Mouse (Mus musculus) forebrain, postnatal 0 days (tissue): Measurements from ENCODE around the gene Ntn1. TPM values are rescaled to one million over a fixed set of nuclear protein-coding genes. Genes with fewer than 3 reads are reported as not detected.

Source experiments
- ATAC-seq: fragments of 200-750 bp; cut with Nextera tagmentation; 2 replicates; pipeline ENCODE4 v1.8.0; 2017; ENCODE audit warnings: mild to moderate bottlenecking, moderate library complexity
- DNase-seq: peaks from one replicate; pipeline ENCODE4 v3.0.0-alpha.2; 2015
- H3K27ac ChIP-seq: fragments of 300-500 bp; sonication (generic); 2 replicates; pipeline ENCODE4 v1.5.1; 2014; ENCODE audit warnings: low read depth, mild to moderate bottlenecking, antibody characterized with exemption, low read length, moderate library complexity, mixed read lengths
- H3K27me3 ChIP-seq: fragments of 300-500 bp; sonication (generic); 2 replicates; pipeline ENCODE4 v1.6.1; 2014; ENCODE audit warnings: mild to moderate bottlenecking, low read length, mixed read lengths; ENCODE audit not compliant: insufficient read depth
- H3K36me3 ChIP-seq: fragments of 300-500 bp; sonication (generic); 2 replicates; pipeline ENCODE4 v1.6.1; 2014; ENCODE audit warnings: mild to moderate bottlenecking, moderate library complexity; ENCODE audit not compliant: insufficient read depth
- H3K4me1 ChIP-seq: fragments of 300-500 bp; sonication (generic); 2 replicates; pipeline ENCODE4 v1.6.1; 2014; ENCODE audit warnings: antibody characterized with exemption; ENCODE audit not compliant: insufficient read depth
- H3K4me2 ChIP-seq: fragments of 300-500 bp; sonication (generic); 2 replicates; pipeline ENCODE4 v1.6.1; 2014; ENCODE audit warnings: low read depth, mild to moderate bottlenecking, moderate library complexity
- H3K4me3 ChIP-seq: fragments of 300-500 bp; sonication (generic); 2 replicates; pipeline ENCODE4 v1.5.1; 2014; ENCODE audit warnings: low read depth, low read length, mixed read lengths
- H3K9ac ChIP-seq: fragments of 300-500 bp; sonication (generic); 2 replicates; pipeline ENCODE4 v1.6.1; 2014; ENCODE audit warnings: mild to moderate bottlenecking
- H3K9me3 ChIP-seq: fragments of 300-500 bp; sonication (generic); 2 replicates; pipeline ENCODE4 v1.6.1; 2016; ENCODE audit warnings: low read length
- CTCF ChIP-seq: sonication (generic); IDR thresholded peaks from 2 replicates; pipeline ENCODE4 v1.5.1; 2016; ENCODE audit warnings: antibody characterized with exemption, control low read depth, low read depth
- WGBS: fragments of 180-500 bp; shearing (Covaris S2); extraction: QIAGEN DNeasy Blood & Tissue Kit; methylation state at CpG from one replicate; pipeline ENCODE4 v1.1.7; 2014; 5-methylcytosine and 5-hydroxymethylcytosine counted together
- polyA plus RNA-seq: library from polyadenylated mRNA; unstranded; fragments of >200 nt; fragmentation: Nextera tagmentation; extraction: Ambion mirVana; gene quantifications from 2 replicates; pipeline ENCODE4 v1.2.1, GENCODE M21; 2015
- total RNA-seq: library from RNA; depleted of rRNA; stranded (reverse); fragments of >200 nt; gene quantifications from 2 replicates; pipeline ENCODE4 v1.2.3, GENCODE M21; 2014

The Ntn1 gene
- total and polyA plus RNA-seq, 2 experiments from 2014 or later, result 6.0 to 35.5 TPM

DNA sequence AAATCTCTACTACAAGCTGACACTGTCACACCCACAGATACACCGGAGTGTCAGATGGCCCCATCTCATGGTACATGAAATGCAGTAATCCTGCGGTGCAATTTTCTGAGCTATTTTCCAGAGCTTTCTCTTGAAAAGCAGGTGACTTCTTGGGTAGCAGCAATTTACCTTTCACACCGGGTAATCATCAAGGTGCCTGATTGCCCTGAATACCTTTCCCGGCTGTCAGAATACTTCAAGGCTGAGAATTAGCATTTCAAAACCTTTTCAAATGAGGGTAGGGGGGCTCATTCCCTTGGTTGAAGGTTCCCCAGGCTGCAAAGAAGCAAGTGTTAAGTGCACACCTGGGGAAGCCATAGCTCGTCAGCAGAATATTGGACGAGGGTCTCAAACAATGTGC is 52.5 kb downstream of the Ntn1 start:
- Histone ChIP-seq H3K9me3 (0 out of 2 replicates have a peak, but pooled peaks cover 5% of the 10 kb centered on the region), H3K4me3 (no peak overlapping the region), H3K4me2 (no peak overlapping the region), H3K27ac (0 out of 2 replicates have a peak overlapping the region, but pooled peaks have one; percentile 15), H3K36me3 (no peaks in the 10 kb centered on the region), H3K27me3 (no peaks in the 10 kb centered on the region), H3K9ac (no peak overlapping the region), H3K4me1 (no peaks in the 10 kb centered on the region)
- DNase-seq (peak; percentile 14), ATAC-seq (peak; percentile 77; the same call in 1 of the 2 replicates)
- WGBS, result 43% methylated on average over 6 of the region's 6 CpGs
- no peak for TF ChIP-seq CTCF

DNA sequence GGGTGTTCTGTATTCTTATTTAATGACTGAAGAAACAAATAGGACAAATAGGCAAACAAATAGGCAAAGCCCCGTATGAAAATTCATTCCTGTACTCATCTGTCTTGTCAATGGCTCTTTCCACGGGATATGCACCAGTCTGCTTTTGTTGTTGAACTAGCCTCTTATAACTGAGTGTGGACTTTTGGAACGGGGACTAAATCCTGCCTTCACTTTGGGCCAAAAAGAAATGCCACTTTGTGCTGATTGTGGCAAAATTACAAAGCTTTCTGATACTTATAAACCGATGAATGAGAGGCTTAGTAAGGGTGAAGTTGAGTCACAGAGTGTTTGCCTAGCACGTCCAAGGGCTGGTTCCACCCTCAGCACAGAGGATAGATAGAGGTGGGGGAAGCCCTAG is 53.1 kb downstream of the Ntn1 start:
- H3K27ac ChIP-seq, result 0 out of 2 replicates have a peak overlapping the region, but pooled peaks have one; percentile 15
- DNase-seq (no peak), ATAC-seq (no peak)
- H3K27me3 ChIP-seq, result no peaks in the 10 kb centered on the region
- 58% methylated on average over 5 of the region's 5 CpGs for WGBS
- H3K4me1 ChIP-seq, result no peaks in the 10 kb centered on the region
- H3K4me2 ChIP-seq, result no peak overlapping the region
- TF ChIP-seq CTCF, result no peak
- no peak overlapping the region for H3K4me3 ChIP-seq
- 0 out of 2 replicates have a peak, but pooled peaks cover 5% of the 10 kb centered on the region for H3K9me3 ChIP-seq
- H3K9ac ChIP-seq, result no peak overlapping the region
- no peaks in the 10 kb centered on the region for H3K36me3 ChIP-seq

DNA sequence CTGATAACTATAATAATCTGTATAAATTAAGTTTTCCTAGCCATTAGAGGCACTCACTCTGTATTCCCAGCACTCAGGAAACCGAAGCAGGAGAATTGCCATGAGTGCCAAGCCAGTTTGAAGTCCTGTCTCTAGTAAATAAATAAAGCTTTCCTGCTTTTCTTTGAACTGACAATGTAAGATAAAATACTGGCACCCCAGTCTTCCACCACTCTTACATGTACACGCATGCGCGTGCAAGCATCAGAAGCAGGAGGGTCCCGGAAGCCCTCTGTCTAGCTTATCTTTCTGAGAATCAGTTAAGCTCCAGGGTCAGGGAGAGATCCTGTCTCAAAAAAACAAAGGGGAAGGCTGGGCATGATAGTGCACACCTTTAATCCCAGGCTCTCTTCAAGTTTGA is 54.5 kb downstream of the Ntn1 start:
- no peak overlapping the region for H3K9ac ChIP-seq
- H3K4me3 ChIP-seq, result no peak overlapping the region
- no peak overlapping the region for H3K27ac ChIP-seq
- no peak for DNase-seq
- H3K27me3 ChIP-seq, result no peaks in the 10 kb centered on the region
- WGBS, result 93% methylated on average over 5 of the region's 5 CpGs
- no peaks in the 10 kb centered on the region for H3K36me3 ChIP-seq
- 0 out of 2 replicates have a peak, but pooled peaks cover 5% of the 10 kb centered on the region for H3K9me3 ChIP-seq
- no peak overlapping the region for H3K4me2 ChIP-seq
- ATAC-seq, result no peak
- H3K4me1 ChIP-seq, result peaks cover 7% of the 10 kb centered on the region
- TF ChIP-seq CTCF, result no peak

GRCm38 (mm10) chr11:68344221-68344620 is 56.4 kb downstream of the Ntn1 start:
- Histone ChIP-seq H3K36me3 (no peaks in the 10 kb centered on the region), H3K27me3 (no peaks in the 10 kb centered on the region), H3K4me1 (peaks cover 9% of the 10 kb centered on the region), H3K9ac (no peak overlapping the region), H3K4me3 (no peak overlapping the region), H3K27ac (no peak overlapping the region), H3K9me3 (0 out of 2 replicates have a peak, but pooled peaks cover under 1% of the 10 kb centered on the region), H3K4me2 (no peak overlapping the region)
- WGBS, result 66% methylated on average over 9 of the region's 9 CpGs
- ATAC-seq (no peak), DNase-seq (no peak)
- no peak for TF ChIP-seq CTCF

- no peaks in the 10 kb centered on the region for H3K9me3 ChIP-seq
- H3K4me1 ChIP-seq, result peaks cover 9% of the 10 kb centered on the region
- H3K27me3 ChIP-seq, result no peaks in the 10 kb centered on the region
- no peak overlapping the region for H3K27ac ChIP-seq
- H3K4me2 ChIP-seq, result no peak overlapping the region
- H3K36me3 ChIP-seq, result no peaks in the 10 kb centered on the region
- no peak overlapping the region for H3K9ac ChIP-seq
- TF ChIP-seq CTCF, result no peak
- WGBS, result 83% methylated on average over 5 of the region's 5 CpGs
- ATAC-seq (no peak), DNase-seq (no peak)
- no peak overlapping the region for H3K4me3 ChIP-seq
Measured at GRCm38 (mm10) chr11:68342761-68343160, 57.9 kb downstream of the Ntn1 start.

GRCm38 (mm10) chr11:68342003-68342400 is 58.6 kb downstream of the Ntn1 start:
- H3K27me3 ChIP-seq, result no peaks in the 10 kb centered on the region
- peaks cover 9% of the 10 kb centered on the region for H3K4me1 ChIP-seq
- TF ChIP-seq CTCF, result no peak
- ATAC-seq, result no peak
- WGBS, result 70% methylated on average over 5 of the region's 5 CpGs
- no peaks in the 10 kb centered on the region for H3K36me3 ChIP-seq
- H3K4me2 ChIP-seq, result no peak overlapping the region
- H3K4me3 ChIP-seq, result no peak overlapping the region
- DNase-seq, result no peak
- no peak overlapping the region for H3K27ac ChIP-seq
- no peaks in the 10 kb centered on the region for H3K9me3 ChIP-seq
- H3K9ac ChIP-seq, result no peak overlapping the region

GRCm38 (mm10) chr11:68341111-68342002 is 59.3 kb downstream of the Ntn1 start:
- Histone ChIP-seq H3K36me3 (no peaks in the 10 kb centered on the region), H3K9me3 (no peaks in the 10 kb centered on the region), H3K27ac (no peak overlapping the region), H3K4me2 (no peak overlapping the region), H3K27me3 (no peaks in the 10 kb centered on the region), H3K4me3 (no peak overlapping the region), H3K9ac (no peak overlapping the region), H3K4me1 (peaks cover 9% of the 10 kb centered on the region)
- DNase-seq (peak; percentile 70), ATAC-seq (peak; percentile 47; the same call in 1 of the 2 replicates)
- WGBS, result 54% methylated on average over 13 of the region's 13 CpGs
- peak; percentile 46; the same call in 1 of the 2 replicates for TF ChIP-seq CTCF
